Mouse (Mus musculus): ENCODE measurements at regions not wholly inside any gene's neighbourhood (a gene's known extent, or its start where the extent isn't known, plus 50 kb on each side); places are given as distances from the start of the nearest gene placed in this dataset.

- no peak for DNase-seq (ENCODE audit: low spot score in 2 of 2)
These were observed 324.5 kb upstream of the Cdh9 start for GRCm38 (mm10) chr15:16404077-16404476.

DNA sequence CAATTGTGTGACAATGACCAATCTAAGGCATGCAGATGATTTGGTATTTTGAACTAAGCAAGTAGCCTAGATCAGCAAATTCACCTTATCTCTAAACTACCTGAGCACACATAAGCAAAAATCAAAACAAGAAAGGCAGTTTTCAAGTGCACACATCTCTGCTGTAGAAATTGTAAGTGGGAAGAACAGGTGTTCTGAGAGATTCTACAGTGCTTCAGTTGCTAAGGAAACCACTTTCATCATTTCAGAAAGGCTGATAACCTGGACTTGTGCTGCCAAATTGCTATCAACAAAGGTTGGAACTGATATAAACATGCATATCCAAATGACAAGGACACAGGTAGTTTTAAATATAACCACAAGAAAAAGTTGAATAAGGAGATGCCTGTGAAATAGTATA lies 322.4 kb upstream of the Cdh9 start:
- no peak for DNase-seq (ENCODE audit: low spot score in 2 of 2)

- DNase-seq (ENCODE audit: low spot score in 2 of 2), result no peak
These were observed 316.9 kb upstream of the Cdh9 start for GRCm38 (mm10) chr15:16411686-16412085.

DNA sequence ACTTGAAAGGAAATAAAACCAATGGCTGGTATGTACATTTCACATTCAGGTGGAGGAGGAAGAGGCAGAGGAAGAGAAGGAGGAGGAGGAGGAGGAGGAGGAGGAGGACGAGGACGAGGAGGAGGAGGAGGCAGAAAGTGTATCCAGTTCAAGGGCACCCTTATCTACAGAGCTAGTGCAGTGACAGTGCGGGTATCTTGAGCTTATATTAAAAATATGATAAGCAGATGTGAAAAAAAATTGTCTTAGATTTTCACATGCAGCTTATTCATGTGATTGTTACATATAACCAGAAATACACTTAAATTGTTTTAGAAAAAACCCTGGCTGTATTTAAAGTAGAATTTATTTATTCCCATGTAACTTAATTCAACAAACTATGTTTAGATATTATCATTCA lies 310.8 kb upstream of the Cdh9 start:
- no peak for DNase-seq (ENCODE audit: low spot score in 2 of 2)

- DNase-seq (ENCODE audit: low spot score in 2 of 2), result no peak
These were observed 305.5 kb upstream of the Cdh9 start for GRCm38 (mm10) chr15:16423019-16423418.

GRCm38 (mm10) chr15:16446631-16447030 lies 281.9 kb upstream of the Cdh9 start:
- DNase-seq (ENCODE audit: low spot score in 2 of 2), result no peak

DNA sequence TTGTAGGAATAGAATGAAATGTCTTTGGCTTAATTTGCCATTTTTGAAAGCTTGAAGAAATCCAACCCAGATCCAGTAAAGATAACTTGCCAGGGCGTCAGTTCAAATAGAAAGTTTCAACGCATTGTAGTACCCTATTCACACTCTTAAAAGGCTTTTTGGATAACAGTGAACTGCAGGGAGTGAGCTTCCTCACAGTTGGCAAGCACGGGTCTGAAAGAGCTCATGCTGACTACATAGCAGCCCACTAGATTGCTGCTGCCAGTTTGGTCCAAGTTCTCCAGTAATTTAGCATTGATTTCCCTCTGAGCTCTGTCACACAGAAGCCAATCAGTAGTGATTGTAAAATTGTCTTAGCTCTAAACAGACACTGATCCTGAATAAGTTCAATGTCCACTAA lies 237.3 kb upstream of the Cdh9 start:
- no peak for DNase-seq (ENCODE audit: low spot score in 2 of 2)

DNA sequence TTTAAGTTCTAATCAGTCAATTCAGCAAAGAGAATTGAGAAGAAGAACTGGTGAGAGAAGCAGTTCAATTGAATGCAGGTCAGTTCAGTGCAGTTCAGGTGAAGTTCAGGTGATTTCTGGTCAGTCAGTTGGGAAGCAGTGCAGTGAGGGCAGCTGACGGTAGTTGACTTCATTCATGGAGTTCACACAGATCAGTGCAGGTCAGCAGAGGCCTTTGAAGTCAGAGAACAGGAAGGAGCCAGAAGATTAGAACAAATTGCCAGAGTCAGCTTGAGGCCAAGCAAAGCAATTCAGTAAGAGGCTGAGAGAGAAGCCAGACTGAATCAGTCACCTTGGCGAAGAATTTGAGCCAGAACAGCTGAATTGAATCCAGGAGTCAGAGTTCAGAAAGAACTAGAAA lies 235.7 kb upstream of the Cdh9 start:
- DNase-seq (ENCODE audit: low spot score in 2 of 2), result no peak

GRCm38 (mm10) chr15:16520556-16520955 lies 208.0 kb upstream of the Cdh9 start:
- DNase-seq (ENCODE audit: low spot score in 2 of 2), result peak; percentile 30 to 50

DNA sequence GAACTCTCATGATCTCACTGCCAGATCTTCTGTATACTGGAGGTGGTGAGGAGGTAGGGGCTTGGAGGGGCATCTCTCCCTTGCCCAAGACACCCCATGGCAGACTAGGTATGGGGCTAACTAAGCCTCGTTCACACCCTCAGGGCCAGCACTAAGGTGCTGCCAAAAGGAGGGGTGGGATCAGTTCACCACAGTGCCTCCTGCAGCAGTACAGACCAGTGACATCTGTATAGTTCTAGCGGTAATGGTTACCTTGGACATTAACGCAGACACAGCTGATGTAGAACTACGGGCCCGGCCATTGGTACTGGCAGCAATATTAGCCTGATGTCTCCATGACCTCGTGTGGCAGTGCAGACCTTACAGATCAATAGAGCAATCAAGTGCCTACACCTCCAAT lies 196.0 kb upstream of the Cdh9 start:
- DNase-seq (ENCODE audit: low spot score in 2 of 2), result no peak

DNA sequence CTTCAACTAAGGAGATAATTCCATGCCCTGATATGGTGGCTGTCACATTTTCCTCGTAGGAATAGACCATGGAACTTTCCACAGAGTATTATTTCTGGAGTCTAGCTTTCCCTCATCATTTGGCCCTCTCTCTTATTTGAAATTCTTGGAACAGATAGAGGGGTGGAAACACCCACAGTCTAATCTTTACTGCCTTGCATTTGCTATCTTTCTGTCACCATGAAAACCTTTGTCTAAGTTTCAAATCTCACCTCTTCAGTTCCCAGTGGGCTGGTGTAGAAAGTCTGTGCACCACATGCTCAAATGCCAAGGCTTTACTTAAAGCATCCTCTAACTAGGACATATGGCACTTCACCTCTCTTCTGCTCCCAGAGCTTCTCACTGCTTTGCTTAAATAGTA lies 187.3 kb upstream of the Cdh9 start:
- peak; percentile 28 to 62 for DNase-seq (ENCODE audit: low spot score in 2 of 2)

DNA sequence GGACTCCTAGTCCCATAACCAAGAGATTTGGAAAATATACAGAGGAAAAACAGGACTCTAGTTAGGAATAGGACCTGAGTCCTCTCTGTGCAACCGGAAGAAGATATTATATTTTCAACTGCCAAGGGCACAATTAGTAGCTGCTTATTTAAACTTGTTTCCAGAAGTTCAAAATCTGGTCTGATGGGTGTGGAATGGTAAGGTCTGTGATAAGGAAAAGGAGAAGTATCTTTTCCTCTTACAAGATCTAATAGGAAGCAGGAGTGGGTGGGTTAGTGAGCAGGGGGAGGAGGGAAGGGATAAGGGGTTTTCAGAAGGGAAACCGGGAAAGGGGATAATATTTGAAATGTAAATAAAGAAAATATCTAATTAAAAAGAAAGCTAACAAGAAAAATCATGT lies 173.4 kb upstream of the Cdh9 start:
- no peak for DNase-seq (ENCODE audit: low spot score in 2 of 2)

DNA sequence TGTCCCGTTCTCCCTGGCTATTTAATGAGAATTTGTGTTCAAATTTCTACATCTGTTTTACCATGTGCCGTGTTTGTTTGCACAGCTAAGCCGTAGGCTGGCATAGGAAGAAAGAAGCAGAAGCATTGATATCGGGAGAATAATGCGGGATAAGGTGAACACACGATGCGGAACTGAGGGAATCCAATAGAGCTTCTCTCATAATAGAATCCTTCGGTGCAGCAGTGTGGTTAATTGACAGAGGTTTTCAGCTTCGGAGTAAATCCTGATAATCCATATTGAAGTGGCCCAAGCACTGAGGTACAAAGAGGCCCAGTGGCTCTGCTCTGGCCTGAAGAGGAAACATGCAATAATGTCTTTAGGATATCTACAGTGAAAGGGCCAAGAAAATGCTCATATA lies 172.2 kb upstream of the Cdh9 start:
- no peak for DNase-seq (ENCODE audit: low spot score in 2 of 2)

GRCm38 (mm10) chr15:16566155-16566732 lies 162.3 kb upstream of the Cdh9 start:
- no peak for DNase-seq (ENCODE audit: low spot score in 2 of 2)

- DNase-seq (ENCODE audit: low spot score in 2 of 2), result no peak
These were observed 161.8 kb upstream of the Cdh9 start for GRCm38 (mm10) chr15:16566799-16567198.

GRCm38 (mm10) chr15:16616812-16617211 lies 111.7 kb upstream of the Cdh9 start:
- DNase-seq (ENCODE audit: low spot score in 2 of 2), result no peak

- DNase-seq (ENCODE audit: low spot score in 2 of 2), result no peak
These were observed 99.0 kb upstream of the Cdh9 start for GRCm38 (mm10) chr15:16629341-16630121.

GRCm38 (mm10) chr15:16639631-16640030 lies 88.9 kb upstream of the Cdh9 start:
- DNase-seq (ENCODE audit: low spot score in 2 of 2), result no peak

DNA sequence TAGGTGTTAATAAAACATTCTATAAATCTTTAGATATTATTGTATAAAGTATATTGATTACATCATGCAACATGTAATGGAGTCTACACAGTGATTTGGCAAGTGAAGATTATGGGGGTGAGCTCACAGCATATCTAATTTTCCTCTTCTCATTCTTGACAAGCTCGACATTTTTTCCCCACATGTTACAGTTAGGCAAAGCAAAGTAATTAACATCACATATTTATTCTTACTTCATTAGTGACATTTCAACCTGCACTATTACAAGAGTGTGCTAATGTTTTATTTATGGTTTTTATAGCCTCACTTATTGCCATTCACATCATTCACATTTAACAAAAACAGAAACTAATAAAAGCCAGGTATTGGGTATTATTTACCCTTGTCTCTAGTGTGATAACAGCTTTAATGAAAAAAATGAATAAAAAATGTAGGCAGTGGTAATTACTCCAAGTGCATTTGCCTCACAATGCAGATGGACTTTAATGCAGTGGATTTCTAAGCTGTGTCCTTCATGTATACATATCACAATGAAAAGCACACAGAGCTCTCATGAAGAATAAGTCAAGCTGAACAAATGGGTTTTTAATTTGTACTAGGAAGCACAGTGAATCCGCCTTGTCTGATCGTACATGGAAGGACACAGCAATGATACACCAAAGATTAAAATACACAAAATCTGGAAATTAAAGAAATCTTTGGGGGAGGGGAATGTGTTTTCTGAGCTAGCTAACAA lies 75.5 kb upstream of the Cdh9 start:
- DNase-seq (ENCODE audit: low spot score in 2 of 2), result no peak

- DNase-seq (ENCODE audit: low spot score in 2 of 2), result no peak
These were observed 74.9 kb upstream of the Cdh9 start for GRCm38 (mm10) chr15:16653690-16654089.

DNA sequence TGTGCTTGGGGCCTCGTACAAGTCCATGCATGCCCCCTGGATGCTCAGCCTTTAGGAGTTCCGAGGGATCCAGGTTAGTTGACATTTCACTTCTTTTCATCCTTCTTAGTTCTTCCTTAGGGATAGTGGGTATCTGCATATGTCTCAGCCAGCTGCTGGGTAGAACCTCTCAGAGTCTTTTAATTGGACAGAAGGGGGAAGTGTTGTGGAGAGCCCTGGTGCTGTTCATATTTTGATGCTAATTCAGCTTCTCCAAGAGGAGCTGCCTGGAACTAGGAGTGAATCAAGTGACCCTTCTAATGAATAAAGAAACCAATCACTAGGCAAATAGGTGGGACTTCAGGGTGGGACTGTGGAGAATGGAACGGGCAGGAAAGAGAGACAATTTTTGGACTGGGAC lies 67.3 kb upstream of the Cdh9 start:
- DNase-seq (ENCODE audit: low spot score in 2 of 2), result no peak
